Mouse (Mus musculus) lung, adult 2 months (tissue): ENCODE data around the gene Ptpn9.

ENCODE experiments used
- CTCF ChIP-seq: fragments of 200-500 bp; IDR thresholded peaks from 2 replicates; pipeline ENCODE4 v1.5.1; 2011; ENCODE audit warnings: mild to moderate bottlenecking, low read length, control low read depth; ENCODE audit not compliant: insufficient read depth
- POLR2A ChIP-seq: fragments of 200-500 bp; IDR thresholded peaks from 2 replicates; pipeline ENCODE4 v1.6.1; 2011; ENCODE audit warnings: low read depth, mild to moderate bottlenecking, control low read depth, low read length, borderline replicate concordance; ENCODE audit errors: extremely low read depth

DNA sequence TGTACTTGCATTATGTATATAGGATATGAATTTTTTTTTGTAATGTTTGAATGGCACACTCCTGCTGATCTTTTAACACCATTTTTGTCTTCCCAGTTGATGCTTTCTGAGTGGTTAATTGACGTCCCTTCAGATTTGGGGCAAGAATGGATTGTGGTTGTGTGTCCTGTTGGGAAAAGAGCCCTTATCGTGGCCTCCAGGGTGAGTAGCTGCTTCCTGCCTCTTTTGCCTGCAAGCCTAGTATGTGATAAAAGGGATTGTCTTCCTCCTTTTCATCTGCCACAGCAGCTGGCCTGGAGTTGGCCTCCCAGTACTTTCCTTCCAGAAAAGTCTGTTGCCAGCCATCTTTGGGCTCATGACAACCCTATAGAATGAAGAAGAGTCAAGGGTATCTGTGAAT, 24.6 kb upstream of the Ptpn9 start:
- TF ChIP-seq POLR2A (no peak), CTCF (no peak)
